Mouse (Mus musculus): Measurements from ENCODE around the gene Ap4b1.

- TF ChIP-seq CTCF (IDR thresholded peaks at IDR 0.05; ENCODE audit: low read depth, low read length) (no peak), POLR2A (IDR thresholded peaks at IDR 0.05; ENCODE audit: extremely low read depth, insufficient read depth, low read length) (no peak)
Observed at GRCm38 (mm10) chr3:103834001-103834400, 24.7 kb downstream of the Ap4b1 start.

All from liver, adult 2 months (tissue).